Mouse (Mus musculus): Measurements from ENCODE around the gene Ptcd2. TPM values are rescaled to one million over a fixed set of nuclear protein-coding genes. Genes with fewer than 3 reads are reported as not detected.
A peak's percentile ranks its signal among the peaks of the same experiment; 100 is the strongest.

The Ptcd2 gene
- polyA plus RNA-seq, 1 experiment from 2014 or later = 47.3 TPM

GRCm38 (mm10) chr13:99287786-99288185 lies 56.7 kb downstream of the Ptcd2 start:
- WGBS = 78% methylated on average over 9 of the region's 9 CpGs
- H3K27me3 ChIP-seq (replicated peaks) = no peaks in the 10 kb centered on the region
- H3K27ac ChIP-seq = no peak overlapping the region
- no peak for ATAC-seq (ENCODE audit: low FRiP score, low read depth)
- H3K9ac ChIP-seq = no peak overlapping the region
- peaks cover 6% of the 10 kb centered on the region for H3K4me1 ChIP-seq
- H3K4me2 ChIP-seq (replicated peaks) = no peak overlapping the region
- H3K9me3 ChIP-seq = no peaks in the 10 kb centered on the region
- no peak overlapping the region for H3K4me3 ChIP-seq
- no peaks in the 10 kb centered on the region for H3K36me3 ChIP-seq

- H3K36me3 ChIP-seq = no peaks in the 10 kb centered on the region
- H3K9ac ChIP-seq = no peak overlapping the region
- no peak overlapping the region for H3K4me2 ChIP-seq (replicated peaks)
- H3K27me3 ChIP-seq (replicated peaks) = no peaks in the 10 kb centered on the region
- peaks cover 6% of the 10 kb centered on the region for H3K4me1 ChIP-seq
- H3K27ac ChIP-seq = no peak overlapping the region
- H3K9me3 ChIP-seq = no peaks in the 10 kb centered on the region
- ATAC-seq (ENCODE audit: low FRiP score, low read depth) = no peak
- WGBS = 87% methylated on average over 4 of the region's 4 CpGs
- H3K4me3 ChIP-seq = no peak overlapping the region
Observed at GRCm38 (mm10) chr13:99287207-99287606, 57.3 kb downstream of the Ptcd2 start.

GRCm38 (mm10) chr13:99285241-99285640 lies 59.3 kb downstream of the Ptcd2 start:
- Histone ChIP-seq H3K4me2 (replicated peaks) (peak overlapping the region; percentile 35; the same call in 1 of the 2 replicates), H3K4me1 (peaks cover 6% of the 10 kb centered on the region), H3K9me3 (no peaks in the 10 kb centered on the region), H3K9ac (no peak overlapping the region), H3K4me3 (no peak overlapping the region), H3K27me3 (replicated peaks) (no peaks in the 10 kb centered on the region), H3K27ac (no peak overlapping the region), H3K36me3 (no peaks in the 10 kb centered on the region)
- ATAC-seq (ENCODE audit: low FRiP score, low read depth) = 0 out of 2 replicates have a peak, but pooled peaks have one; percentile 39
- WGBS = 58% methylated on average over 2 of the region's 2 CpGs

- Histone ChIP-seq H3K4me2 (replicated peaks) (peak overlapping the region; percentile 35; the same call in 1 of the 2 replicates), H3K9ac (no peak overlapping the region), H3K27me3 (replicated peaks) (no peaks in the 10 kb centered on the region), H3K36me3 (no peaks in the 10 kb centered on the region), H3K9me3 (no peaks in the 10 kb centered on the region), H3K4me1 (peaks cover 6% of the 10 kb centered on the region), H3K27ac (0 out of 2 replicates have a peak overlapping the region, but pooled peaks have one; percentile 17), H3K4me3 (no peak overlapping the region)
- ATAC-seq (ENCODE audit: low FRiP score, low read depth) = peak; percentile 87
- WGBS = 62% methylated on average over 21 of the region's 21 CpGs
Observed at GRCm38 (mm10) chr13:99284400-99285160, 59.9 kb downstream of the Ptcd2 start.

- Histone ChIP-seq H3K4me1 (peaks cover 6% of the 10 kb centered on the region), H3K4me3 (no peak overlapping the region), H3K27me3 (replicated peaks) (no peaks in the 10 kb centered on the region), H3K36me3 (no peaks in the 10 kb centered on the region), H3K27ac (0 out of 2 replicates have a peak overlapping the region, but pooled peaks have one; percentile 17), H3K9ac (no peak overlapping the region), H3K9me3 (no peaks in the 10 kb centered on the region), H3K4me2 (replicated peaks) (no peak overlapping the region)
- 65% methylated on average over 12 of the region's 12 CpGs for WGBS
- no peak for ATAC-seq (ENCODE audit: low FRiP score, low read depth)
Observed at GRCm38 (mm10) chr13:99283916-99284315, 60.6 kb downstream of the Ptcd2 start.

GRCm38 (mm10) chr13:99282961-99283360 lies 61.5 kb downstream of the Ptcd2 start:
- Histone ChIP-seq H3K27me3 (replicated peaks) (no peaks in the 10 kb centered on the region), H3K27ac (no peak overlapping the region), H3K9ac (no peak overlapping the region), H3K4me2 (replicated peaks) (no peak overlapping the region), H3K36me3 (no peaks in the 10 kb centered on the region), H3K9me3 (no peaks in the 10 kb centered on the region), H3K4me3 (no peak overlapping the region), H3K4me1 (peaks cover 6% of the 10 kb centered on the region)
- WGBS = 78% methylated on average over 6 of the region's 6 CpGs
- no peak for ATAC-seq (ENCODE audit: low FRiP score, low read depth)

GRCm38 (mm10) chr13:99279351-99279750 lies 65.2 kb downstream of the Ptcd2 start:
- WGBS = 73% methylated on average over 10 of the region's 10 CpGs
- no peak overlapping the region for H3K9ac ChIP-seq
- no peaks in the 10 kb centered on the region for H3K9me3 ChIP-seq
- no peaks in the 10 kb centered on the region for H3K36me3 ChIP-seq
- no peaks in the 10 kb centered on the region for H3K27me3 ChIP-seq (replicated peaks)
- no peak overlapping the region for H3K4me2 ChIP-seq (replicated peaks)
- no peak overlapping the region for H3K4me3 ChIP-seq
- H3K4me1 ChIP-seq = no peaks in the 10 kb centered on the region
- H3K27ac ChIP-seq = no peak overlapping the region
- ATAC-seq (ENCODE audit: low FRiP score, low read depth) = no peak

GRCm38 (mm10) chr13:99278511-99278910 lies 66.0 kb downstream of the Ptcd2 start:
- H3K4me2 ChIP-seq (replicated peaks) = no peak overlapping the region
- WGBS = 87% methylated on average over 6 of the region's 6 CpGs
- H3K27me3 ChIP-seq (replicated peaks) = no peaks in the 10 kb centered on the region
- no peak overlapping the region for H3K4me3 ChIP-seq
- no peak overlapping the region for H3K27ac ChIP-seq
- no peak overlapping the region for H3K9ac ChIP-seq
- ATAC-seq (ENCODE audit: low FRiP score, low read depth) = no peak
- no peaks in the 10 kb centered on the region for H3K4me1 ChIP-seq
- H3K36me3 ChIP-seq = no peaks in the 10 kb centered on the region
- H3K9me3 ChIP-seq = no peaks in the 10 kb centered on the region

- Histone ChIP-seq H3K36me3 (no peaks in the 10 kb centered on the region), H3K4me3 (no peak overlapping the region), H3K9ac (no peak overlapping the region), H3K27me3 (replicated peaks) (no peaks in the 10 kb centered on the region), H3K4me2 (replicated peaks) (no peak overlapping the region), H3K27ac (no peak overlapping the region), H3K9me3 (no peaks in the 10 kb centered on the region), H3K4me1 (no peaks in the 10 kb centered on the region)
- ATAC-seq (ENCODE audit: low FRiP score, low read depth) = no peak
- WGBS = 93% methylated on average over 3 of the region's 3 CpGs
Observed at GRCm38 (mm10) chr13:99277521-99277920, 67.0 kb downstream of the Ptcd2 start.

- Histone ChIP-seq H3K27ac (no peak overlapping the region), H3K9me3 (no peaks in the 10 kb centered on the region), H3K4me1 (no peaks in the 10 kb centered on the region), H3K4me3 (no peak overlapping the region), H3K27me3 (replicated peaks) (no peaks in the 10 kb centered on the region), H3K4me2 (replicated peaks) (no peak overlapping the region), H3K9ac (no peak overlapping the region), H3K36me3 (no peaks in the 10 kb centered on the region)
- 93% methylated on average over 3 of the region's 3 CpGs for WGBS
- no peak for ATAC-seq (ENCODE audit: low FRiP score, low read depth)
Observed at GRCm38 (mm10) chr13:99272046-99272445, 72.5 kb downstream of the Ptcd2 start.

Other genes with a start within 250 kb of the Ptcd2 start
- 0.56 and 0.57 TPM in 2 replicates for gene Zfp366, start 159.9 kb downstream of the Ptcd2 start, polyA plus RNA-seq (2016; fragmentation: Nextera tagmentation; extraction: Ambion mirVana)
- gene Mrps27, start 81 bp upstream of the Ptcd2 start, polyA plus RNA-seq (2016; fragmentation: Nextera tagmentation; extraction: Ambion mirVana) = 45.9 and 49.4 TPM in 2 replicates
- 1,223 and 1,491 TPM in 2 replicates for gene Map1b, start 171.8 kb upstream of the Ptcd2 start, polyA plus RNA-seq (2016; fragmentation: Nextera tagmentation; extraction: Ambion mirVana)

Data from neural tube, embryonic 12.5 days (tissue).